Mouse (Mus musculus): ENCODE data around the gene Pou3f1. TPM values are rescaled to one million over a fixed set of nuclear protein-coding genes. Genes with fewer than 3 reads are reported as not detected.

Pou3f1 gene
- total RNA-seq, 2 experiments from 2014 or later = not detected

DNA sequence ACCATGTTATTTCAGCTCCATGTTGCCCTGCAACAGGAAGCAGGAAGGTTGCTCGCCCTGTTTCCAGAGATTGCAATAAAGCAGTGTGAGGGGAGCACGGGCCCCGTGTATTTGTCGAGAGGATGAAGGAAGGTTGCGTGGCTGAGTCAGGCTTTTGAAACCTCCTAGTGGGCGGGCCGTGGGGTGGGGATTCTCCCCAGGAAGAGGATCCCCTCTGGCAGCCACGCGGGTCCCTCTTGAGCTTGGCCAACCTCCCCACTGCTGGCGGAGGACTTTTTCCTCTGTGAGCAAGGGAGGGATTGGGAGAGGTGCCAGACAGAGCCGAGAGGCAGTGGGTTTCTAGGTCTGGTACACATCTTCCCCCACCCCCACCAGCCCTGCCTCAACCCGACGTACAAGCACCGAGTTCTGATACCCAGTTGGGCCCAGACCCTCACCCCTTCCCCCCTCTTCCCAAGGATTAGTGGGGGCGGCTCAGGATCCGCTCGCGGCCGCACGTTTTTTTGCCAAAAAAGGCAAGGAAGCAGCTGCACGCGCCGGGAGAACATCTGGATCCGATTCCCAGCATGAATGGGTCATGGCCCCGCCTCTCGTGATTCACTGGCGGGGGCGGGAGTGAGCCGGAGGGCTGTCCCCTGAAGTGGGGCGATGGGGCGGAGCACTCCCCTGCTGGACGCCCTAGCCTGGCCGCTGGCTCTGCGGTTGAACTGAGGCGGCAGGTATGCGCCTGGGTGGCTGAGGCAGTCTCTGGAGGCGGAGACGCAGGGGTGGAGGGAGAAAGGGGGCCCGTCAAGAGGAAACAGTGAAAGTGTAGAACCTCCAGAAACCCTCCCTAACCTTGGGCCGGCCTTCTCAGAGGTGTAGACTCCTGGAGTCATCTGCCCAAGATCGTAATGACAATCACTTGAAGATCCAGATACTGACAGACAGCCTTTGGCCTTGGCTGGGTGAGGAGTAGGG is 52.2 kb downstream of the Pou3f1 start:
- peak; percentile 64 for ATAC-seq (replicated peaks; ENCODE audit: poor library complexity)

DNA sequence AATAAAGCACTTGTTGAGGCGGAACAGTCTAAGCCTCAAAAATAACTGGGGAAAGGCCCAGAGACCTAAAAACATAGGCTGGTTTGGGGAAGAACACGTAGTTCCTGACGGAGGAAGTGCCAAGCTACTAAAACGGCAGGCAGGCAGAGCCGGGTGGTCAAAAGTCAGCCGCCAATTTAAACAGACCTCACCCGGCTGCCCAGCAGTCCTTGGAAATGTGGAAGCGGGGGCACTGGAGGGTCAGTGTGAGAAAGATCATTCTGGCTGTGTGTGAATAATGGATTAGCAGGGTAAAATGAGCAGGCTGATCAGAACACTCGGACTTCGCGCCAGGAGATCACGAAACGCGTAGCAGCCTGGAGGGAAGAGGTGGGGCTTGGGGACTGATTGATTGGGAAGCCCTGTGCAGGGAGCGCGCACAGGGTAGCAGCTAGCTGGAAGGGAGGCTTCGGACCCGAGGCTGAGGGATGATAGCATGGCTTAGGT is 53.4 kb downstream of the Pou3f1 start:
- ATAC-seq (replicated peaks; ENCODE audit: poor library complexity) = peak; percentile 17; the same call in 1 of the 2 replicates

Other genes starting within 250 kb of the Pou3f1 start
- not detected in 2 replicates for gene 3100002H09Rik, start 46.0 kb upstream of the Pou3f1 start, total RNA-seq (2015)
- not detected in 2 replicates for gene 3100002H09Rik, start 46.0 kb upstream of the Pou3f1 start, total RNA-seq (2017)
- 78.0 and 81.5 TPM in 2 replicates for gene Utp11, start 36.8 kb downstream of the Pou3f1 start, total RNA-seq (2015)
- gene Utp11, start 36.8 kb downstream of the Pou3f1 start, total RNA-seq (2017) = 70.8 and 93.1 TPM in 2 replicates
- gene Fhl3, start 43.9 kb downstream of the Pou3f1 start, total RNA-seq (2015) = 17.1 and 19.3 TPM in 2 replicates
- gene Fhl3, start 43.9 kb downstream of the Pou3f1 start, total RNA-seq (2017) = 4.9 and 5.3 TPM in 2 replicates
- gene Sf3a3, start 58.0 kb downstream of the Pou3f1 start, total RNA-seq (2015) = 98.5 and 113 TPM in 2 replicates
- gene Sf3a3, start 58.0 kb downstream of the Pou3f1 start, total RNA-seq (2017) = 158 and 175 TPM in 2 replicates
- 32.9 and 36.0 TPM in 2 replicates for gene Inpp5b, start 85.0 kb downstream of the Pou3f1 start, total RNA-seq (2015)
- 28.6 and 31.4 TPM in 2 replicates for gene Inpp5b, start 85.0 kb downstream of the Pou3f1 start, total RNA-seq (2017)
- gene Mtf1, start 145.3 kb downstream of the Pou3f1 start, total RNA-seq (2015) = 30.0 and 43.0 TPM in 2 replicates
- gene Mtf1, start 145.3 kb downstream of the Pou3f1 start, total RNA-seq (2017) = 27.8 and 35.8 TPM in 2 replicates
- gene Yrdc, start 193.9 kb downstream of the Pou3f1 start, total RNA-seq (2015) = 56.7 and 58.5 TPM in 2 replicates
- 22.7 and 32.8 TPM in 2 replicates for gene Yrdc, start 193.9 kb downstream of the Pou3f1 start, total RNA-seq (2017)
- 4.4 and 6.7 TPM in 2 replicates for gene 1110065P20Rik, start 194.4 kb downstream of the Pou3f1 start, total RNA-seq (2015)
- gene 1110065P20Rik, start 194.4 kb downstream of the Pou3f1 start, total RNA-seq (2017) = 4.0 and 6.3 TPM in 2 replicates
- 0.07 TPM in 1 of 2 replicates, not detected in the other for gene Maneal, start 205.4 kb downstream of the Pou3f1 start, total RNA-seq (2015)
- gene Maneal, start 205.4 kb downstream of the Pou3f1 start, total RNA-seq (2017) = 0.14 and 0.17 TPM in 2 replicates
- not detected in 2 replicates for gene Epha10, start 224.1 kb downstream of the Pou3f1 start, total RNA-seq (2015)
- not detected in 2 replicates for gene Epha10, start 224.1 kb downstream of the Pou3f1 start, total RNA-seq (2017)